Mouse (Mus musculus): ENCODE results near the gene Galnt2. TPM values are rescaled to one million over a fixed set of nuclear protein-coding genes. Genes with fewer than 3 reads are reported as not detected.

The Galnt2 gene
- polyA plus RNA-seq, 2 experiments = 37.8 to 66.9 TPM

- H3K4me1 ChIP-seq (ENCODE audit: control insufficient read depth, insufficient read depth, low read length) = no peaks in the 10 kb centered on the region
- no peaks in the 10 kb centered on the region for H3K27me3 ChIP-seq (ENCODE audit: control insufficient read depth, insufficient read depth, low read length)
- no peak for TF ChIP-seq POLR2A (IDR thresholded peaks at IDR 0.05; ENCODE audit: borderline replicate concordance, extremely low read depth, insufficient read depth, insufficient read length)
- no peak for DNase-seq (ENCODE audit: low spot score)
- H3K4me3 ChIP-seq (replicated peaks; ENCODE audit: low read length) = no peak overlapping the region
- no peak overlapping the region for H3K9ac ChIP-seq (ENCODE audit: low read depth, low read length, severe bottlenecking)
- 91% methylated on average over 15 of the region's 15 CpGs for WGBS
- H3K27ac ChIP-seq (replicated peaks; ENCODE audit: low read depth, low read length) = no peak overlapping the region
- ATAC-seq (ENCODE audit: low FRiP score, low read depth) = no peak
- H3K36me3 ChIP-seq (ENCODE audit: control insufficient read depth, insufficient read depth, low read length) = peaks cover 51% of the 10 kb centered on the region
- H3K9me3 ChIP-seq (ENCODE audit: control insufficient read depth, low read length) = no peaks in the 10 kb centered on the region
- no peak overlapping the region for H3K4me2 ChIP-seq (replicated peaks; ENCODE audit: low read depth, low read length, severe bottlenecking)
Measured at GRCm38 (mm10) chr8:124343151-124343550, 112.0 kb downstream of the Galnt2 start.

DNA sequence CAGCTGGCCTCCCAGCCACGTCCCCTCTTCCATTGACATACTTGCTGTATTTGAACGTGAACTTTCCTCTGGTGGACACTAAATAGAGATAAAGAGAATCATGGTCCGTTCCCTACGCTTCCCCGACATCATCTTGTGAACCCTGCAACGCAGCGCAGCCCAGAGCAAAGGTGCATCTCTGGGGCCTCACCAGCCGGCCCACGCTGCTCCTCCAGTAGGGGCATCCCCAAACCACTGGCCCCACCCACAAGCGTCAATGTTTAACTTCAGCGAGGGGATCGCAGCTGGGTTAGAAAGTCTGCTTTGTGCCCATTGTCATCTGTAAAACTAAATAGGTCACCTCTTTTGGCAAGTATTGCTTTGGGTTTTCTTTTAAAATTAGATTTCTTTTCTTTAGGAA is 112.8 kb downstream of the Galnt2 start:
- TF ChIP-seq POLR2A (IDR thresholded peaks at IDR 0.05; ENCODE audit: borderline replicate concordance, extremely low read depth, insufficient read depth, insufficient read length) = no peak
- Histone ChIP-seq H3K4me1 (ENCODE audit: control insufficient read depth, insufficient read depth, low read length) (no peaks in the 10 kb centered on the region), H3K27ac (replicated peaks; ENCODE audit: low read depth, low read length) (no peak overlapping the region), H3K27me3 (ENCODE audit: control insufficient read depth, insufficient read depth, low read length) (no peaks in the 10 kb centered on the region), H3K9ac (ENCODE audit: low read depth, low read length, severe bottlenecking) (no peak overlapping the region), H3K4me3 (replicated peaks; ENCODE audit: low read length) (no peak overlapping the region), H3K9me3 (ENCODE audit: control insufficient read depth, low read length) (no peaks in the 10 kb centered on the region), H3K4me2 (replicated peaks; ENCODE audit: low read depth, low read length, severe bottlenecking) (no peak overlapping the region), H3K36me3 (ENCODE audit: control insufficient read depth, insufficient read depth, low read length) (peaks cover 42% of the 10 kb centered on the region)
- DNase-seq (ENCODE audit: low spot score) = no peak
- ATAC-seq (ENCODE audit: low FRiP score, low read depth) = no peak
- 91% methylated on average over 12 of the region's 12 CpGs for WGBS

- ATAC-seq (ENCODE audit: low FRiP score, low read depth) (no peak), DNase-seq (ENCODE audit: low spot score) (no peak)
- Histone ChIP-seq H3K27me3 (ENCODE audit: control insufficient read depth, insufficient read depth, low read length) (no peaks in the 10 kb centered on the region), H3K4me1 (ENCODE audit: control insufficient read depth, insufficient read depth, low read length) (no peaks in the 10 kb centered on the region), H3K9ac (ENCODE audit: low read depth, low read length, severe bottlenecking) (no peak overlapping the region), H3K27ac (replicated peaks; ENCODE audit: low read depth, low read length) (no peak overlapping the region), H3K9me3 (ENCODE audit: control insufficient read depth, low read length) (no peaks in the 10 kb centered on the region), H3K36me3 (ENCODE audit: control insufficient read depth, insufficient read depth, low read length) (peaks cover 34% of the 10 kb centered on the region), H3K4me3 (replicated peaks; ENCODE audit: low read length) (no peak overlapping the region), H3K4me2 (replicated peaks; ENCODE audit: low read depth, low read length, severe bottlenecking) (no peak overlapping the region)
- WGBS = 89% methylated on average over 10 of the region's 10 CpGs
- no peak for TF ChIP-seq POLR2A (IDR thresholded peaks at IDR 0.05; ENCODE audit: borderline replicate concordance, extremely low read depth, insufficient read depth, insufficient read length)
Measured at GRCm38 (mm10) chr8:124345098-124345497, 113.9 kb downstream of the Galnt2 start.

GRCm38 (mm10) chr8:124346852-124347523 is 115.8 kb downstream of the Galnt2 start:
- Histone ChIP-seq H3K9me3 (ENCODE audit: control insufficient read depth, low read length) (no peaks in the 10 kb centered on the region), H3K4me3 (replicated peaks; ENCODE audit: low read length) (no peak overlapping the region), H3K27ac (replicated peaks; ENCODE audit: low read depth, low read length) (no peak overlapping the region), H3K36me3 (ENCODE audit: control insufficient read depth, insufficient read depth, low read length) (peaks cover 20% of the 10 kb centered on the region), H3K27me3 (ENCODE audit: control insufficient read depth, insufficient read depth, low read length) (no peaks in the 10 kb centered on the region), H3K9ac (ENCODE audit: low read depth, low read length, severe bottlenecking) (no peak overlapping the region), H3K4me1 (ENCODE audit: control insufficient read depth, insufficient read depth, low read length) (no peaks in the 10 kb centered on the region), H3K4me2 (replicated peaks; ENCODE audit: low read depth, low read length, severe bottlenecking) (no peak overlapping the region)
- no peak for TF ChIP-seq POLR2A (IDR thresholded peaks at IDR 0.05; ENCODE audit: borderline replicate concordance, extremely low read depth, insufficient read depth, insufficient read length)
- 28% methylated on average over 19 of the region's 19 CpGs for WGBS
- DNase-seq (ENCODE audit: low spot score) (peak; percentile 76), ATAC-seq (ENCODE audit: low FRiP score, low read depth) (peak; percentile 80)

GRCm38 (mm10) chr8:124348087-124348486 is 116.9 kb downstream of the Galnt2 start:
- Histone ChIP-seq H3K27ac (replicated peaks; ENCODE audit: low read depth, low read length) (no peak overlapping the region), H3K9me3 (ENCODE audit: control insufficient read depth, low read length) (no peaks in the 10 kb centered on the region), H3K4me2 (replicated peaks; ENCODE audit: low read depth, low read length, severe bottlenecking) (no peak overlapping the region), H3K9ac (ENCODE audit: low read depth, low read length, severe bottlenecking) (no peak overlapping the region), H3K4me1 (ENCODE audit: control insufficient read depth, insufficient read depth, low read length) (no peaks in the 10 kb centered on the region), H3K36me3 (ENCODE audit: control insufficient read depth, insufficient read depth, low read length) (peaks cover 18% of the 10 kb centered on the region), H3K4me3 (replicated peaks; ENCODE audit: low read length) (no peak overlapping the region), H3K27me3 (ENCODE audit: control insufficient read depth, insufficient read depth, low read length) (no peaks in the 10 kb centered on the region)
- ATAC-seq (ENCODE audit: low FRiP score, low read depth) = no peak
- DNase-seq (ENCODE audit: low spot score) = no peak
- 39% methylated on average over 1 of the region's 1 CpGs for WGBS
- TF ChIP-seq POLR2A (IDR thresholded peaks at IDR 0.05; ENCODE audit: borderline replicate concordance, extremely low read depth, insufficient read depth, insufficient read length) = no peak
